Mouse (Mus musculus) heart, adult 2 months (tissue): ENCODE data around the gene Fam189a1. TPM values are rescaled to one million over a fixed set of nuclear protein-coding genes. Genes with fewer than 3 reads are reported as not detected.

ENCODE experiments used
- DNase-seq, 2 experiments: peaks; one replicate each; pipeline ENCODE4 v3.0.0; 2021
- H3K27ac ChIP-seq: fragments of 200-600 bp; 2 replicates; pipeline ENCODE4 v1.8.1; 2022
- H3K27me3 ChIP-seq: fragments of 200-500 bp; 2 replicates; pipeline ENCODE4 v1.6.1; 2012; ENCODE audit warnings: mild to moderate bottlenecking, low read length, inconsistent platforms, mixed read lengths; ENCODE audit not compliant: control insufficient read depth, insufficient read depth
- H3K36me3 ChIP-seq: fragments of 200-500 bp; 2 replicates; pipeline ENCODE4 v1.6.1; 2012; ENCODE audit warnings: low read length, inconsistent platforms; ENCODE audit not compliant: control insufficient read depth, insufficient read depth
- H3K4me1 ChIP-seq: fragments of 200-500 bp; 2 replicates; pipeline ENCODE4 v1.6.1; 2011; ENCODE audit warnings: low read length; ENCODE audit not compliant: control insufficient read depth, insufficient read depth
- H3K4me3 ChIP-seq: fragments of 200-600 bp; 2 replicates; pipeline ENCODE4 v1.8.1; 2022
- H3K79me2 ChIP-seq: fragments of 200-500 bp; replicated peaks from 2 replicates; pipeline ENCODE4 v1.6.1; 2012; ENCODE audit warnings: mild to moderate bottlenecking, inconsistent platforms, low read length, moderate library complexity, mixed read lengths; ENCODE audit not compliant: control insufficient read depth, insufficient read depth
- H3K9ac ChIP-seq: fragments of 200-500 bp; 2 replicates; pipeline ENCODE4 v1.6.1; 2012; ENCODE audit warnings: low read depth, mild to moderate bottlenecking, control low read depth, inconsistent platforms, low read length, mixed read lengths
- CTCF ChIP-seq: fragments of 200-600 bp; IDR thresholded peaks from 2 replicates; pipeline ENCODE4 v1.8.1; 2022; ENCODE audit warnings: antibody characterized with exemption, mild to moderate bottlenecking, moderate library complexity
- EP300 ChIP-seq: fragments of 200-500 bp; IDR thresholded peaks from 2 replicates; pipeline ENCODE4 v1.6.1; 2011; ENCODE audit warnings: low read depth, low read length, control low read depth; ENCODE audit not compliant: insufficient read depth
- POLR2A ChIP-seq: fragments of 200-500 bp; IDR thresholded peaks from 2 replicates; pipeline ENCODE4 v1.6.1; 2011; ENCODE audit warnings: mild to moderate bottlenecking, low read depth, low read length, control low read depth; ENCODE audit not compliant: insufficient read depth
- WGBS: fragments of 180-500 bp; shearing (Covaris S2); methylation state at CpG from one replicate; pipeline ENCODE4 v1.1.7; 2018; 5-methylcytosine and 5-hydroxymethylcytosine counted together
- intact Hi-C: fragments of 180-260 bp; cut with DNase I; formaldehyde crosslinking; loops from one replicate; pipeline ENCODE4 v1.15.1; 2025
- polyA plus RNA-seq: library from polyadenylated mRNA; depleted of rRNA; stranded (reverse); fragments of >200 nt; gene quantifications from 2 replicates; pipeline ENCODE4 v1.2.3, GENCODE M21; 2012
- total RNA-seq, 2 experiments: library from RNA; stranded (reverse); gene quantifications; 2 replicates each; pipeline ENCODE4 v1.2.3; 2021

Gene Fam189a1
- total and polyA plus RNA-seq, 3 experiments, result 0.64 TPM; not detected in 2

DNA sequence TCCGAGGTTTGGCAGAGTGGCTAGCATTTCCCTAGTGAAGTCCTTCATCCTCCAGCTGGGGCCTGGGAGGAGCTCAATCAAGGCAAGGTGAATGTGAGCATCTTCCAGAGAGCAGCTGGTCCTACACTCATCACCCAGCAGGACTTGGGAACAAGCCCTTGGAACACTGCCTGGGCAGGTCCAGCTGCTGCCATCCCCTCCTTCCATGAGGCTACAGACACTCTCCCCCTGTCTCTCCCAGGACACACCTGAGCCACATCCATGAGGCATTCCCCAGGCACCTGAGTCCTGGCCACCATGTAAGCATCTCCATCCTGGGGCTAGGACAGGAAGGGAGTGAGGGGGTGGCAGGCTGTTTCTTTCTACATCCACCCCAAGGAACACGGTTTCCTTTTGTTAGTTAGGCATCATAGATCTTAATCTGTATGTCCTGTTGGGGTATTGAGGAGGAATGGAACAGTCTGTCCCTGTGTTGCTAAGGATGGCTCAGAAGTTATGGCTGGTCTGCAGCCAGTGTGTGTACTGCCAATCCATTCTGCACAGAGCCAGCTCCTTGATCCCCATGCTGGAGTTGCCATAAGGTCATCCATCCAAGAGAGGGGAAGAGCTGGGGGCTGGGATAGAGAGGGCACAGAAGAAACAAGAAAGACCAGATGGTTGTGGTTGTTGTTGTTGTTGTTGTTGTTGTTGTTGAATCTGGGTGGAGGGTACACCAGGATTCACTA is 174.7 kb downstream of the Fam189a1 start:
- intact Hi-C loops, result no loop called here

DNA sequence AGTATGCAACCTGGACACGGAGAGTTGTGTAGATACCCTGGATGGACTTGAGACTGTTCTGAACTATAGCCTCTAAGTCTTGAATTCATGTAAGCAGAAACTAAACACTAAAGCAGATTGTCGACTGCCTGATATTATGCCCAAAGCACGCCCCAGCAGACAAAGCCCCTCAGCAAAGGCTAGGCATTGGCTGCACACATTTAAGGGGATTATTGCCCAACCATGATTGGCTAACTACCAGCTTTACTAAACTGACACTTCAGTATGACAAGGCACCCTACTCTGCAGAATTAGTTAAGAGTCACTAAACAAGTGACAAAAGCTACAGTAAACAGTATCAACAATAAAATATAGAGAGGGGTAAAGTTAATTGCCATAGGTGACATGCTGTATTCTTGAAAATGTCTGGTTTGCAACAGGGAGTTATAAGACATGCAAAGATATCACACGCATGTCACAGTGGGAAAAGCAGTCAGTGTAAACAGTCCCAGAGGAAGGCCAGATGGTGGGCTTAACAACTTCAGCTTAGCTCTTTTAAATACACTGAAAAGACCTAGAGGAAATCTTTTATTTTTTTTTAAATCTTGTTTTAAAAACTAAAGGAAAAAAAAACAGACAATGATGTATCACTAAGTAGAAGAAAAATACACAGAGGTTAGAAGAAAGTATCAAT is 182.6 kb downstream of the Fam189a1 start:
- intact Hi-C loops, result no loop called here
- Histone ChIP-seq H3K9ac (no peak overlapping the region), H3K4me3 (no peak overlapping the region), H3K27ac (no peak overlapping the region), H3K4me1 (no peaks in the 10 kb centered on the region), H3K79me2 (no peaks in the 10 kb centered on the region), H3K27me3 (no peaks in the 10 kb centered on the region), H3K36me3 (no peaks in the 10 kb centered on the region)
- no peak for DNase-seq
- WGBS, result 72% methylated on average over 4 of the region's 4 CpGs
- TF ChIP-seq EP300, result no peak
- TF ChIP-seq CTCF, result no peak
- no peak for TF ChIP-seq POLR2A

More for the DNA sequence above, 174.7 kb downstream of the Fam189a1 start:
- H3K36me3 ChIP-seq, result no peaks in the 10 kb centered on the region
- no peak overlapping the region for H3K9ac ChIP-seq
- no peaks in the 10 kb centered on the region for H3K4me1 ChIP-seq
- TF ChIP-seq POLR2A, result no peak
- TF ChIP-seq EP300, result no peak
- TF ChIP-seq CTCF, result no peak
- 30% methylated on average over 2 of the region's 2 CpGs for WGBS
- H3K79me2 ChIP-seq, result no peaks in the 10 kb centered on the region
- H3K4me3 ChIP-seq, result no peak overlapping the region
- no peak overlapping the region for H3K27ac ChIP-seq
- H3K27me3 ChIP-seq, result no peaks in the 10 kb centered on the region
- DNase-seq, result no peak

DNA sequence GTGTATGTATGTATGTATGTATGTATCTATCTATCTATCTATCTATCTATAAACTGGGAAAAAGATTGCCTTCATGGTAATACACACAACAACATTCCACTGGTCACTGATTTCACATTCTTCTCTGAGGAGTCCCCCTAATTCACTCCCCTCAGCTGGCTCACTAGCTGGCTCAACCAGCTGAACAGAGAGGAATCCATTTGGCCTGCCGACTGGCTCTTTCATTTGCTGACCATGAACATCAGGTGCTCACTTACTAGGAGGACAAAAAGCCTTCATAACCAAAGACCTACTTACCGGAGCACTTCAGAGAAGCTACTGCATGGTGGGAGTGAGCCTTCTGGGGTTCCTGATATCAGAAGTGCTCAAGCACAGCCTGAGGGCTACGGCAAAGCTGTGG is 194.2 kb downstream of the Fam189a1 start:
- 79% methylated on average over 3 of the region's 3 CpGs for WGBS
- Histone ChIP-seq H3K4me3 (no peak overlapping the region), H3K9ac (no peak overlapping the region), H3K27me3 (no peaks in the 10 kb centered on the region), H3K36me3 (no peaks in the 10 kb centered on the region), H3K4me1 (no peaks in the 10 kb centered on the region), H3K79me2 (no peaks in the 10 kb centered on the region), H3K27ac (no peak overlapping the region)
- no peak for DNase-seq
- TF ChIP-seq EP300 (no peak), POLR2A (no peak), CTCF (no peak)
- intact Hi-C loops, result no loop called here

DNA sequence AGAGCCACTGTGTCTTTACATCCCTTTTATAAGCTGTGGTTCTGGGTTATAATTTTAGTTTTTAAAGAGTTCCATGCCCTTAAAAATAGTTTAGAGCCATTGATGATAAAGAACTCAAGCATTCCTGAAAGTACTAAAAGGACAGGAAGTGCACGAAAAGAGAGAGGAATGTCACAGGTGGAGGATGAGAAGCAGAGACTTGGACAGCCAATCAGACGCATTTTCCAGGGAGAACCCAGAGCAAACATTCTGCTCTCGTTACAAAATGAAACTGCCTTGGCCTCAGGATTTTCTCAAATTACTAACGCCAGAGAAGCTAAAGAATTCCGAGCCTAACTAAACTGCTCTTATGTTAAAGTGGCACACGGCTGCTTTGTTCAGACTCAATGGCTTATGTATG is 197.3 kb downstream of the Fam189a1 start:
- 55% methylated on average over 6 of the region's 6 CpGs for WGBS
- Histone ChIP-seq H3K27me3 (no peaks in the 10 kb centered on the region), H3K36me3 (no peaks in the 10 kb centered on the region), H3K4me1 (no peaks in the 10 kb centered on the region), H3K4me3 (no peak overlapping the region), H3K9ac (no peak overlapping the region), H3K79me2 (no peaks in the 10 kb centered on the region), H3K27ac (no peak overlapping the region)
- no peak for TF ChIP-seq CTCF
- no peak for TF ChIP-seq POLR2A
- TF ChIP-seq EP300, result no peak
- intact Hi-C loops, result no loop called here
- DNase-seq, result no peak

DNA sequence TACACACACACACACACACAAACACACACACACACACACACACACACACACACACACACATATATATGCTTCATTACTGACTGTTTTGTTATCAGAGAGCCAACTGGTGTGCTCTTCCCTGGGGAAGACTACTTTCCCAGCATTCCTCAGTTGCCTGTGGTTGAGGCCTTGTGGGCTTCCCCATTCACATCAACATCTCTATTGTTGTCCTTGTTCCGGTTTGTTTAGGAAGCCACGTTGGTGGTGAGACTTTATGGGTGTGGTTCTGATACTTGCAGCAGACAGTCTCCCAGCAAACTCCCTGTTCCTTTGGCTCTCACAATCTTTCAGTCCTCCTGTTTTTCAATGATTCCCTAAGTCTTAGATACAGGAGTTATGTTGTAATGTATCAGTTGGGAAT is 204.2 kb downstream of the Fam189a1 start:
- intact Hi-C loops, result loop anchor here (5.0 kb wide), 1 partner anchor 120 kb away; no protein-coding TSS in a partner anchor
- Histone ChIP-seq H3K79me2 (no peaks in the 10 kb centered on the region), H3K36me3 (no peaks in the 10 kb centered on the region), H3K27ac (no peak overlapping the region), H3K4me3 (no peak overlapping the region), H3K9ac (no peak overlapping the region), H3K27me3 (no peaks in the 10 kb centered on the region), H3K4me1 (no peaks in the 10 kb centered on the region)
- DNase-seq, result no peak
- 35% methylated on average over 2 of the region's 2 CpGs for WGBS
- TF ChIP-seq POLR2A (no peak), EP300 (no peak), CTCF (no peak)

DNA sequence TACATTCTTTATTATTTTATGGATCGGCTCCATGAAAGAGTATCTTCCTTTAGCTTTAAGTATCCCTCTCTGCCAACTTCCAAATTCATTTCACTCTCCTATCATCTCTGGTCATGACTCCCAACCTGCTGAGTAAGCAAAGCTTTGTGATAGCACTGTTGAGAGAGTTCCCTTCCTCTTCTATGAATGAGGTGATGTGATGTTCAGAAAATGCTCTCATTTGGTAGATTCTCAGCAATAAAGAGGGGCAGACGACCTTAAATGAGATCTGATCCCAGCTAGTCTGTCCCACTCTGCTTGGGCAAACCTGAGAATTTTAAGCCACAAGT is 205.6 kb downstream of the Fam189a1 start:
- Histone ChIP-seq H3K36me3 (no peaks in the 10 kb centered on the region), H3K79me2 (no peaks in the 10 kb centered on the region), H3K9ac (no peak overlapping the region), H3K4me3 (no peak overlapping the region), H3K27ac (no peak overlapping the region), H3K27me3 (no peaks in the 10 kb centered on the region), H3K4me1 (no peaks in the 10 kb centered on the region)
- 41% methylated on average over 2 of the region's 2 CpGs for WGBS
- TF ChIP-seq CTCF (no peak), EP300 (no peak), POLR2A (no peak)
- no peak for DNase-seq
- intact Hi-C loops, result loop anchor here (5.0 kb wide), 1 partner anchor 122 kb away; no protein-coding TSS in a partner anchor
